Mouse (Mus musculus) right cerebral cortex, postnatal 14 days (tissue): Measurements from ENCODE around the gene Pnpla7.
"Not testable (repeated sequence)": the region's sequence is repeated elsewhere in the genome, so short reads cannot be mapped to it uniquely, and the experiment has no call there.

Experiments
- DNase-seq: peaks from one replicate; pipeline ENCODE4 v3.0.0; 2022

The Pnpla7 gene

DNA sequence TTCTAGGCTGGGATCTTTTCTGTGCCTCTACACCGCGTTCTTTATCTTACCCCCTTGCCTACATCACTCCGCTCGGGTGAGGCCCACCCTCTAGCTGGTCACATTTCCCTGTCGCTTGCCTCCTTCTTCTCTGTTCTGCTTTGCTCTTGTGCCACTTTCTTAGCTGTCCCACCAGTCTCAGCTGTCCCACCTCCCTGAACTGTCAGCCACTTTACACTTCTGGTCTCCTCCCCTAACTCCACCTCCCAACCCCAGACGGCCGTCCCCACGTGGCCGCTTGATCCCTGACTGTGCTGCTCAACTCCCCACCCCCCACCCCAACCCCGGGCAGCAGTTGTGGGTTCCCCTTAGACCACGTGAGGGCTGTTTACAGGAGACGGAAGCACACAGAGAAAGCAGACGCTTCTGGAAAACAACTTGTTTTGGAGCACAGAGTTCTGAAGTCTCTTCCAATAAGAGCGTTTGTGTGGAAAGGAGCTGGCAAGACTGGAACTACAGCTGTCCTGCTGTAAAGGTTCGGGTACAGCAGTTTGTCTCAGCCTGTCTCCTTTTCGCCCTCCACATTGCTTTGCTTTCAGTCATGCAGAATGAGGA lies at the start of gene Pnpla7:
TSS of gene Pnpla7 (plus strand) at position 330 of the 594 bp plus-strand sequence.
- peak; percentile 53 for DNase-seq

DNA sequence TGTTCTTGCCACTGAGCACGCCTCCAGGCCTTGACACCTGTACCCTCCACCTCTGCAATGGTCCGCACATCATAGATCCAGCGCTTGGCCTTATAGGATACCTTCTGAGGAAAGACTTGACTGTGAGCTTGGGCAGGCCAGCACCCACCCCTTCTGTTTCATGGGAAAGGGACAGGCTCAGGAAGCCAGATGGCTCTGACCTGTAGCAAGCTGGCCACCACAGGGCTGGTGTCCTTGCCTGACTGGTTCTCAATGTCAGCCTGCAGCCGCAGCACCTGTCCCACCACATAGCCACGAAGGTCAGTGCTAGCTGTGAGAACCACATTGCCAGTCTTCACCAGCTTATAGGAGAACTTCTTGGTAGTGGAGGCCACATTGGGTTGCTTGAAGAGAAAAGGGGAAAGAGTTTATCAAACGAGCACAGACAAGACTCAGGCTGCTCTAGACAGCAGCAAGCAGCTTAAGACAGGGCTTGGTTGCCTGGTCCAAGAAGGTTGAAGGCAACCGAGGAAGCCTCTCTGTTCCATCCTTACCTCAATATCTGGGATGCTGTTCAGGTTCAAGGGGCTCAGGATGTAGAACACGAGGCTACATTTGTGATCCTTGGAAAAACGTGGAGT lies 49.4 kb upstream of the Pnpla7 start:
- DNase-seq = no peak

DNA sequence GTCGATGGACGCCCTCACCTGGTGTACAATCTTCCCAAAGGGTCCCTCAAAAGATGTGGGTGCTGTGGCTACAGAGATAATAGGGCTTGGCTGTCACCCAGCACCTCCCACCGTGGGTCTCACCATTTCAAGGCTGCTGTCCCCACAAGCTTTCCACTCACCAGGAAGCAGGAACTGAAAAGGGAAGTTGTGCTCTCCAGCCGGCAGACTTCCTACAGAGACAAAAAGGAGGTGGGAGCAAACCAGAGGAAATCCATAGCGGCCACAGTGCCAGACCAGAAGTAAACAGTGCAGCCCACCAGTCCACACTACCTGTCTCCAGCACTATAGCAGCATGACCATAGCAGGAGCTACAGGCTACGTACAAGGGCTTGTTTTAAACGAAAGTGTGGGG lies 48.9 kb upstream of the Pnpla7 start:
- DNase-seq = no peak

DNA sequence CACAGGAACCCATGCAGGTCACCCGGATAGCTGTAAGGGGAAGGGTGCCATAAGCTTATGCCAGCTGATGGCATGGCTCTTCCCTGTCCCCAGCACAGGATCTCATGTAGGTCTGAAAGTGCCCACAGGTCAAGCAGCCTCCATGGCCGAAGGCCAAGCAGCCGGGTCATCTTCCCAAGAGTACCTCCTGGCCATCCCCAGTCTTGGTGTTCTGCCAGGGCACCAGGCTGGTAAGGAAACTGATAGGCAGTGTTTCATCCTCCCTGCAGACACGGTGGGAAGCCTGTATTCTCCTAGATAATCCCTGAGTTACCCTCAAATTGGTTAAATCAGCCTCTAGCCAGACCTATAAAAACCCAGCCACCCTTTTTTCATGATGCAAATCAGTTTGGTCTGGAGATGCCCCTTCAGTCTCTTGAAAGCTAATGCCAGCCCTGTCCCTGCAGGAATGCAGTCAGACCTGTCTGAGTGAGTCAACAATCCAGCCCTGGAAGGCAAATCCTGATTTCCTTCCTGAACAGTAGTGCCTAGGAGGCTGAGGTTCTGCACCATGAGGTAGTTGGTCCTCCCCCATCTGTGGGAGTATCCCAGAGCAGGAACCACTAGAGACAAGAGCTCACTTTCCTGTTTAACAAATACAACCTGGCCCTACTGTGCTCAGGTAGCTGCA lies 47.9 kb upstream of the Pnpla7 start:
- DNase-seq = no peak

DNA sequence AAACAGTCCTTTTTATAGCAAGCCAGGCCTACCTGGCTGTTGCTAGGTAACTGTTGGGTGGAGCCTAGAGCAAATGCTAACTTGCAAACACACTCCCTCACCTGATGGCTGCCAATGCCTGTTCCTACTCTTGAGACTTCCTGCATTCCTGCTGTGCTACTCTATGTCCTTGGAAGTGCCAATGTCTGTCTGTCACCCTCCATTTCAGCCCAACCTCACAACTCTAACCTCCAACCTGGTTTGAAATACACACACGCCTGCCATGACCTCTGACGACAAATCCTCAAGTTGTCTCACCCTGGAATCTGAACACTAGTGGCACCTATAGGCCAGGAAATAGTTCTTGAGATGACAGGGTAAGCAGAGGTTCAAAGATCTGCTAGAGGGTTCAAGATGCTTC lies 46.7 kb upstream of the Pnpla7 start:
- no peak for DNase-seq

DNA sequence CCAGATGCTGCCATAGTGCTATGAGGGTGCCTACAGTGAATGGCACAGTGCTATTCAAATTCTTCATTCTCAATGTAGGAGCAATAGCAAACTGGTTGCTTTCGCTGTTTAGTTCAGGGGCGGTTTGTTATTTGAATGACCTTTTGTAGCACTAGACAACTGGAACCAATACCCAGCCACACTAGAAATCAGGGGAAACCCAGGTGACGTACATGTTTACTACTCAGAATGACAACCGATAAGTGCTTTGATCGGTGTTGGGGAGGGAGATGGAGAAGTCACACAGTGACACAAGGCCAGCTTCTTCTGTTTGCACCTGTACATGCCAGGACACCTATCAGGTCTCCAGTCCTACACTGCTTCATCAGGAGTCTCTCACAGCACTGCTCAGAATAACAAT lies 46.2 kb upstream of the Pnpla7 start:
- DNase-seq = no peak

DNA sequence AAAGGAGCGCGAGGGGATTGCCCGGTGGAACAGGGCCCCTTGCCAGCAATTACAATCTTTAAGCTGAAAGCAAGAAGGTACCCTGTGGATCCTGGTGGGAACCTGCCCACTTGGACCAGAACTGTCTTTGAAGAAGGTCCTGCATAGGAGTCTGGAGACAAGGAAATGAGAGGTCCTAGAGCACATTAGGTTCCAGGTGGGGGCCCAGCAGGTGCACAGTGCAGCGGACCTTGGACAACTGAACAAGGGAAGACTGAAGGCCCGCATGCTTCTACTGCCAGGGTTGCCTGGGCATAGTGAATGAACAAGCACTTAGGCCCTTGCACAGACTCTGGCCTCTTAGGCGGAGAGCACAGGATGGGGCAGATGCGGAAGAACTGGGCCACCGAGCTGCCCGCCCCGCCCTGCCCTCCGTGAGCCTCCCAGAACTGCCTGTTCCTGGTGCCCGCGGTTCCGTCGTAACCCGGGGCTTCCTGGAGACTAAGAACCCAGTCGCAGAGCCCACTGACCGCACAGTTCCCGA lies 41.3 kb upstream of the Pnpla7 start:
- DNase-seq = no peak

DNA sequence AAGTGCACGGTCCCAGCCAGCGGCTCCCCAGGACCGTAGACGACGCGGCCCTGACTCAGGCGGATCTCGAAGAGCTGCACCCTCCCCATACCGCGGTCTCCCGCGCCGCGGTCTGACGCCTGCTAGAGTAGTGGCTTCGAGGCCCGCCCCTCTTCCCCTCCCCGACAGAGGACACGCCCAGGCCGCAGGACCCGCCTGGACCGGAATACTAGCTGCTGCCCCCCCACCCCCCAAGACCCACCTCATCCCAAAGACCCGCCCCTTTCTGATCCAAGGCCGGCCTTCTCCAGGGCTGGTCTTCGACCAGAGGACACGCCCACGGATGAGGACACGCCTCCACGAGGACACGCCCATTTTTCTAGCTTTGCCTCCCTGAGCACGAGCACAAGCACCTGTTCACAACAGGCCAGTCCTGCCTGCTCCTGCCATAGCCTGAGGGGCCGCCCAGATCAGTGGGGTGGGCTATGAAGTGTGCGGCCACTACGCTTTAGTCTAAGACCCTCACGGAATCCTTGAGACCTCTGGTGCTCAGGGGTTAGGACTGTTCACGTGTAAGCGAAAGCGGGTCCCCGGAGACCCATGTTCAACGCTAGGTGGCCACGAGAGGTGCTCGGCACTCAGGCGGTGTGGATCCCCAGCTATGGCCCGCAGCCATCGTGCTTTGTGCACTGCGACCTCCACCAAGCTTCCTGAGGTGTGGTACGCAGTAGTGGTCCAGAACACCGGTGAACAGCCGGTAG lies 40.6 kb upstream of the Pnpla7 start, which contains the start of gene Arrdc1:
TSS of gene Arrdc1 (minus strand) at position 196 of the 740 bp plus-strand sequence.
- DNase-seq = peak; percentile 82

DNA sequence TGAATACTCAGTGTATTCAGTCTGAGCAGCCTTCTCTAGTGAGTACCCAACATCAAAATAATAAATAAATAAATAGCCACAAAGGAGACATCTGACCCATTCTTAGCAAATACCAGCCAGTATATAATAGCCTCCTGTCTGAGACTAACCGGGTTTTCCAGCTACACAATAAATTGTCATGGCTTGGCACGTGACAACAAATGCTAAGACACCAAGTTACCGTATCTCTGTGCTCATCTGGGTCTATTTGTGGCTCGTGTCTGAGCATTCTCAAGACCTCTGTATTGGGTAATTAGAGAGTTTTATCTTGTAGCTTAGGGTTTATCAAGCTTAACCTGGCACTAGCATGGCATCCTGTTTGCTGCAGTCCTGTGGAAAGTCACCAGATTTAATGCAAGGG lies 33.7 kb upstream of the Pnpla7 start:
- no peak for DNase-seq

DNA sequence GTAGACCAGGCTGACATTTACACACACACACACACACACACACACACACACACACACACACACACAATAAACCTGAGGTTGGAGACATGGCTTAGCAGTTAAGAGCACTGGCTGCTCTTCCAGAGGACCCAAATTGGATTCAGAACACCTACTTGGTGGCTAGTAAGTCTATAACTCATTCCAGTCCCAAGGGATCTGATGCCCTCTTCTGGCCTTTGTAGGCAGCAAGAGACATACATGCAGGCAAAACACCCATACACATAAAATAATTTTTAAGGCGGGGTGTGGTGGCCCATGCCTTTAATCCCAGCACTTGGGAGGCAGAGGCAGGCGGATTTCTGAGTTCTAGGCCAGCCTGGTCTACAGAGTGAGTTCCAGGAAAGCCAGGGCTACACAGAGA lies 31.5 kb upstream of the Pnpla7 start:
- not testable (repeated sequence) for DNase-seq

DNA sequence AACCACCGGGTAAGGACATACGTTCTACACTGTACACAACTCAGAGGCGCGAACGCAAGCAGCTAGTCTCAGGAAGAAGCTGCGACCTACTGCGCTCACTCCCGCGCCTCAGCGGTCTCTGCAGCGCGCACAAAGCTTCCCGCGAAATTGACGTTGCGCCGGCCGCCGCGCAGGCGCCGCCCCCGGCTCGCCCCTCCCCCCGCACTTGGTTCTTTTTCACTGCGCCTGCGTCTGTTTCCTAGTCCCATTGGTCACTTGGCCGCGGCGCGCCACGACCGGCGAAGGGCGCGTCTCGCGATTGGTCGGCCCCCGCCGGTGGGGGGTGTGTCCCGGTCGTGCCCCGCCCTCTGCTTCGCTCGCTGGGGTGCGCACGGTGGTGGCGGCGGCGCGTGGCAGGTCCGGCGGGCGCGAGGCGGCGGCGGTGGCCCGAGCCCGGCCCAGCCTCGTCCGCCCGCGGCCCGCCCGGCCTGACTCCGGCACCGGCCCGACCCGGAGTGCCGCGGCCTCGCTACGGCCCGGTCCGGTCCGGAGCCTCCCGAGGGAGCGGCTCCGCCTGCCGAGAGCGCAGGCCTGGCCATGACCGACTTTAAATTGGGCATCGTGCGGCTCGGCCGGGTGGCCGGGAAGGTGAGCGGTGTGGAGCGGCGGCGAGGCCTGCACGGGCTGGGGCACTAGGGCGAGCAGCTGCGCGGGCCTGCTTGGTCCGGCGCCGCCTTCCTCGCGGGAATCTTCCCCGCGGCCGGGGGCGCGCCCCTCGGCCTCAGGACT lies 26.2 kb upstream of the Pnpla7 start, which contains the start of gene Zmynd19:
TSS of gene Zmynd19 (plus strand) at position 372 of the 768 bp plus-strand sequence.
- DNase-seq = peak; percentile 99

DNA sequence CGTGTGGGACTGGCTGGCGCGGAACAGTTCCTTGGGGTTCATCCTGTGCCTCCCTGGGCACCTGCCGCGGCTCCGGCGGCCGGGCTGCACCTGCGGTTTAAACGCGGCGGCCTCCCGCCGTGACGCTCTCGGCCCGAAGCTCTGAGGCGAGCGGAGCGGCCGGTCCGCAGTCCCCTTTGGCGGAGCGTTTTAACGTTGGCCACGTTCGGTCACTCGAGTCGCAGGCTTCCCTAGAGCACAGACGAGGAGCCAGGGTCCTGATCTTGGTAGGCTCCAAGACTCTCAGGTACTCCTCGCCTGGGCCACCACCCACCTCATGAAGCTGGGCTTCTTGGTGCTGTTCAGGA lies 25.7 kb upstream of the Pnpla7 start:
- peak; percentile 18 for DNase-seq

DNA sequence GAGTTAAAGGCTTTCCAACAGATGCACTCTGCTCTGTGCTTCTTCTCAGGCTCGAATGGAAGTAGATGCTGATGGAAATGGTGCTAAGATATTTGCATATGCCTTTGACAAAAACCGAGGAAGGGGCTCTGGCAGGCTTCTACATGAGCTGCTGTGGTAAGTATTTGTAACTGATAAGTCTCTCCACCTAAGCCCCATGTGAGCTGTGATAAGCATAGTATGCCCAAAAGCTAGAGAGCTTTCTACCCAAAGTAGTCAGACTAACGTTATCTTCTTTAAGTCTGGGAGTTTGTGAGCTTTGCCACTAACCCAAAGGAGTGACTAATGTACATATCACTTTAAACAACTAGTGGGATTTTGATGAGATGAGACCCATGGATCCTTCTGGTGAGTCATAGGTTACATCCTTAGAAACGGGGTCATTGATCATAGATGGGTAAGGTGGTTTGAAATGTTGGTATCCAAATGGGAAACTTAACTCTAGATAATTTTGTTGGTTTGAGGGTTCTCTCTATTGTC lies 23.2 kb upstream of the Pnpla7 start:
- no peak for DNase-seq

DNA sequence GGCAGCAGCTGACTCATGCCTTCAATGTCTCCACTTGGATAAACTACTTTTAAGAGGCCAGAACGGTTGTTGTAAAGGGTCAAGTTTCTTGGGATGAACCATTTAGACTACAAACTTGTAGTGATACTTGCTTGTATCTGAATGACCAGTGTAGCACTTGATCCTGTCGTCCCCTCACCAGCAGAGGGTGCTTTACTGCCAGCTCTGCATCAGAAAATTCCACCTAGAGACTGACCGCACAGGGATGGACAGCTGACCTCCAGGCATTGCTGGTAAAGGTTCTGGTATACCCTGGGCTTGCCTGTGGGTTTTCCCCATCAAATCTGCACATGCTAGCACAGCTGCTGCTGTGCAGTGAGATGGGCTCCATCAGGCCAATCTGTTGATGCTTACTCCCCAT lies 14.9 kb upstream of the Pnpla7 start:
- DNase-seq = no peak

DNA sequence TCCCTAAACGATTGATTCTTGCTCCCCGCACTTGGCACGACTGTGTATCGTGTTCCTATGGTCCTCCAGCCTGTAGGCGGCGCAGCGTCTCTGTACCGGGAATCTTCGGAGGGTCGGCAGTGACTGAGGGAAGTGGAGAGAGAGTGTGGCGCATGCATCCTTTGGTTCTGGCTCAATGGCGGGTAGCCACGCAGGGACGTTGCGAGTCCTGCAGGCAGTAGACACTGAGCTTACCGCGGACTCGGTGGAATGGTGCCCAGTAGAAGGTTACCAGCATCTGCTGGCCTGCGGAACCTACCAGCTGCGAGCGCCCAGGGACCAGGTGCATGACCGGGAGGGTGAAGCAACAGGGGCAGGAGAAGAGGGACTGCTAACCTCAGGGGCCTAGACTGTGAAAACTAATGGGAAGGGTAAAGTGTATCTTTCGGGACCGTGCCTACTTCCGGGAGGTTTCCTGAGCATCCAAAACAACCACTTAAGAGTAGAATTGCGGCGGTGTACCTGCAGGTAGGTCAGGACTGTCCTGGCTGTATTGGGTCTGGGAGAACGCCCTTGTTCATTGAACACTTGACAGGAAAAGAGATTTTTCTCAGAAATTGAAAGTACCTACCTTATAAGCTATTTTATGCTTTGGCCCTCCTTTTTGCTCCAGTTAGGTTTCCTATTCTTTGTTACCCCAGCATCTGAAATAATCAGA lies 13.4 kb upstream of the Pnpla7 start, which contains the start of gene Dph7:
TSS of gene Dph7 (plus strand) at position 97 of the 697 bp plus-strand sequence.
- peak; percentile 93 for DNase-seq

DNA sequence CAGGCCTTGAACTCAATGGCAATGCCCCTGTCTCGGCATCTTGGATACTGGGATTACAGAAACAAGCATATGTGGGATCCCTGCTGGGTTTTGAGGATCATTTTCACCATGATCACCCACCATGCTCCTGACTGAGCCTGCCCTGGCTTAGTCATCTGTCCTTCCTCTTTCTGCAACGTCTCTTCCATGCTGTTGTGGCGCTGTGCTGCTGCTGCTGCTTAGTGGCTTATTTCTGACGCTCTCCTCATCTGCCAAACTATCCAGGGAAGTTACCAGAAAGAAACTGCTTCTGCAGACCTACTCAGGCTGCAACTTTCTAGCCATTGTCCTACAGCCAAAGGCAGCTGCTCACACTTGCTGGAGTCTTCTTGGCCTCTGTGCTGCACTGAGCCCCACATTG lies 5.4 kb upstream of the Pnpla7 start:
- DNase-seq = no peak

DNA sequence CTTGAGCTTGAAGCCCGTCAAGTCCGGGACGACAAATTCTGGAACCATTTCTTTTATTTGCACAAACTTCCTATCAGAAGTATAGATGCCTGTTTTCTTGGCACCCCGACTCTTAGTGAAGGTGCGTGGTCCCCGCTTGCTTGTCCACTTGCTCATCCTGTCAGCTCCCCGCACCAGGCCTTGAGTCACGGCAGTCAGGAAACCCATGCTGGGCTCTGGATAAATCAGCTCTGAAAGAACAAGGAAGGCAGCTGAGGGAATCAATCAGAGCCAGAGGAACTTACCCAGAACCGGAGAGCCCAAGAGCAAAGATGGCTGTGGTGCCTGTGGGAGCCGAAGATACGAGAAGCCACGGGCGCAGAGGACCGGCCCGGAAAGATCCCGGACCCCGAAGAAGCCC lies 1.4 kb upstream of the Pnpla7 start:
- DNase-seq = not testable (repeated sequence)

DNA sequence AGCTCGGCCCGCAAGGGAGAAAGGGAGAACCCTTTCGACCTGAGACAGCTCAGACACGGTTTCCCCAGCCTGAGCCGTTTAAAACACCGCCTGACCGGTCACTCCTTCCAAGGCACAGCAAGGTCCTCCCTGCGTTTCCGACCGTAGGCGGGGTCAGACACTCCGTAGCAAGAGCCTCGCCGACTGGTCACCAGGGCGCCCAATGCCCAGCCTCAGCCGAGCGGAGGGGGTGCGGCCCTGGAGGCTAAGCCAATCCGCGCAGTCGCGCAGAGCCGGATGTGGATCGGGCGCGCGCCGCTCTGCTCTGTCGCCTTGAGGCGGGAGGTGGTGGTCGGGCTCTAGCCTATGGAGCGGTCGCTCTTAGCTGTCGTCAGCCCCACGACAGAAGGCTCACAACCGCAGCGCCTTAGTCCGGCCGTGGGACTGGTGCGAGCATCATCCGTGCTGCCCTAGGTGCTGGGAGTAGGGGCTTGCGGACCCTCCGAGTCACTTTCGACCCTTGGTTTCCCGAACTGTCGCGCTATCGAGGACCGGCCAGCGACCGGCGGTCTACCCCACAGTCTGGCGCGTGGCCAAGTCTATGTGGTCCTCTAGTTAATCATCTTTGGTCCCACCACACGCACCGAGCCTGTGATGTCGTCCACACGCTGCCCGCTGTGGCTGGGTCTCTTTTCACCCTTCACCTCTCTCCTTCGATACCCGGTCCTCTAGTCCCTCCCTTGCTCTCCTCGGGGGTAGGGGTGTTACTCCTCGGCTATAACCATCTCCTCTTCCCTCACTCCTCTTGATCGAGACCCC lies 728 bp upstream of the Pnpla7 start, which contains the start of gene Mrpl41:
TSS of gene Mrpl41 (minus strand) at position 193 of the 798 bp plus-strand sequence.
- DNase-seq = peak; percentile 96

DNA sequence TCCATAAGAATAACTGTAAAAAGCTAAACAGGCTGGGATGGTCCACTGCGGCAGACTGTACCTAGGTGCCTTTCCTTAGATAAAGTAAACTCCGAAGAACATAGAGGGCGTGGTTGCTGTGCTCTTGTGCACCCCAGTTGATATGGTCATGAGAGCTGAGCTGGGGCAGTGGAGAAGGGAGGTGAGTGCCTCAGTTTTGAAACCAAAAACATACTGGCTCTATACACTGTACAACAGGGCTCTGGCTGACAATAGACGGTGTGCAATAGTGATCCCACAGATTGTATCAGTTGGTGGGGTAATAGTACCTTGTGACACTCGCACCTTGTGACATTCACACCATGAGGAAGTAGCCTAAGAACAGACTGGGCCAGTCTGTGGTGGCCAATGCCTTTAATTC lies 1.1 kb downstream of the Pnpla7 start:
- DNase-seq = no peak

DNA sequence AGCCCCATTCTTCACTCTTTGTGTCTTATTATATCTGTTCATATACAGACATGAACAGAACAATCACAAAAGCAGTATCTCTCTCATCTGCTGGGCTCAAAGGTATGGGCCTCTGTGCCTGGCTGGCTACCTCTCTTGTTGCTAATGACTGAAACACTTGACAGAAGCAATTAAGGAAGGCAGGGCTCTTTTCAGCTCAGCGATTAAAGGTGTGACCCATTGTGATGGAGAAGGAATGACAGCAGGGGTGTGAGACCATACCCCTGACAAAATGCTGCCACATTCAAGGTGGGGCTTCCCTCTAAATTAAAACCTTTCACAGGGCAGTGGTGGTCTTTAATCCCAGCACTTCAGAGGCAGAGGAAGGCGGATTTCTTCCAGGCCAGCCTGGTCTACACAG lies 11.9 kb downstream of the Pnpla7 start:
- DNase-seq = no peak

DNA sequence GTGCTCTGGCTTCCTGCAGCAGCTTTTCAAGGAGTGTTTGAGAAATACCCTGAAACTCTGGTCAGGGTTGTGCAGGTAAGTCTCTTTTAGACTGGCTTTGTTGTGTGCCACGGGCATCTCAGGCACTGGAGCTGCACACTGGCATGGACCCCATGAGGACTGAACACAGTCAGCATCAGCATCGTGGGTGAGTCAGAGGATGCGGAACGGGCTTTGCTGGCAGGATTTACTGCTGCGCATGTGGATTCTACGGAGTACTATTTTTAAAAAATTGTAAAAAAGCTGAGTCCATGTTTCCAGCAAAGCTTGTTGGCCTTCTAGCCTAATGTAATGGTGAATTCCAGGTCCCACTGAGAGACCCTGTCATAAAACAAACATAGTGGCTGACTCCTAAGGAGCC lies 19.5 kb downstream of the Pnpla7 start:
- peak; percentile 20 for DNase-seq
